In the genomic region with DNA sequence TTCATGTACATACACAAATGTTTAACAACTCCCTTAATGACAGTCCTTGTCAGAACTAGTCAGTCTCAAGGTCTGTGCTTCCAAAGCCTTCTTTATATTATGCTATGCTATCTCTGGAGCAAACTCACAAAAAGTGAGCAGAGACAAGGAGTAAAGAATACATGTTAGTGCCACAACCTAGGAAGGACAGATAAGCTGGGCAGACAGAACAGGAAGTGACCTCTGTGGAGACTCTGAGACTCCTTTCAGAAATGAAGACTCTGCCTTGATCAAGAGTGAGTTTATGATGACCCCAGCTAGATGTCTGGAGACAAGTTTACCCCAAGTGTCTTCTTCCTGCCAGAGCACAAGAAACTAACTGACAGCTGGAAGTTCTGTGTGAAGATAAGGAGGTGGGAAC, we compare ENCODE assay signal across 18 mouse cellular contexts.
"Had no signal": no experiment of that assay in that cellular context is flagged by ENCODE, and none has a peak within 500 bp of the region (broad histone marks: within the 10 kb centered on the region; RNA-seq: fewer than 3 reads in every experiment).

No protein-coding gene starts in this region.

- H3K4me1 ChIP-seq: limb, embryonic 12.5 days; limb, embryonic 15.5 days; midbrain, embryonic 10.5 days; midbrain, embryonic 13.5 days had no signal

- DNase-seq: kidney, adult 2 months; kidney, postnatal 25 days; left cerebral cortex, postnatal 4 days; lung, embryonic 14.5 days; thymus, adult 18-20 months; thymus, postnatal 14 days; thymus, postnatal 4 days had no signal

- H3K9ac ChIP-seq: limb, embryonic 12.5 days; limb, embryonic 15.5 days; liver, embryonic 15.5 days; lung, embryonic 14.5 days; midbrain, embryonic 13.5 days had no signal

- H3K27ac ChIP-seq: kidney, postnatal 0 days; left cerebral cortex, adult 2 months; limb, embryonic 12.5 days; limb, embryonic 15.5 days; liver, embryonic 15.5 days; macrophage; midbrain, embryonic 10.5 days; midbrain, embryonic 13.5 days had no signal

- H3K9me3 ChIP-seq: limb, embryonic 12.5 days; limb, embryonic 15.5 days; liver, embryonic 15.5 days; midbrain, embryonic 10.5 days had no signal

- H3K27me3 ChIP-seq: limb, embryonic 12.5 days; limb, embryonic 15.5 days; liver, embryonic 15.5 days; midbrain, embryonic 13.5 days had no signal

- H3K4me3 ChIP-seq: left cerebral cortex, adult 2 months; limb, embryonic 12.5 days; limb, embryonic 15.5 days; liver, embryonic 15.5 days; midbrain, embryonic 10.5 days; midbrain, embryonic 13.5 days; myocyte had no signal

- H3K4me2 ChIP-seq: limb, embryonic 12.5 days; limb, embryonic 15.5 days; liver, embryonic 15.5 days; lung, embryonic 14.5 days; midbrain, embryonic 13.5 days had no signal

- ATAC-seq: intestine, postnatal 0 days; lung, postnatal 0 days had no signal

- H3K36me3 ChIP-seq: limb, embryonic 12.5 days; limb, embryonic 15.5 days; liver, embryonic 15.5 days; midbrain, embryonic 10.5 days; midbrain, embryonic 13.5 days had no signal
